Mouse (Mus musculus) testis, postnatal 14 days (tissue): ENCODE results near the gene Polr2e.

Experiments
- DNase-seq: peaks from one replicate; pipeline ENCODE4 v3.0.0; 2021; ENCODE audit warnings: low spot score

The Polr2e gene

GRCm38 (mm10) chr10:80039559-80039979 lies at the start of gene Polr2e:
Gene Polr2e, minus strand, starts transcription at chr10:80039795.
- peak; percentile 96 for DNase-seq

- DNase-seq: no peak
Observed at GRCm38 (mm10) chr10:80089146-80089545, 49.6 kb upstream of the Polr2e start.

- no peak for DNase-seq
Observed at GRCm38 (mm10) chr10:80087483-80087882, 47.9 kb upstream of the Polr2e start.

GRCm38 (mm10) chr10:80086847-80087246 lies 47.3 kb upstream of the Polr2e start:
- no peak for DNase-seq

GRCm38 (mm10) chr10:80084817-80085487 lies 45.4 kb upstream of the Polr2e start:
- no peak for DNase-seq

GRCm38 (mm10) chr10:80081075-80081474 lies 41.5 kb upstream of the Polr2e start:
- no peak for DNase-seq

GRCm38 (mm10) chr10:80080396-80081070 lies 40.9 kb upstream of the Polr2e start:
- no peak for DNase-seq

GRCm38 (mm10) chr10:80078366-80078765 lies 38.8 kb upstream of the Polr2e start:
- no peak for DNase-seq

GRCm38 (mm10) chr10:80077312-80077711 lies 37.7 kb upstream of the Polr2e start:
- no peak for DNase-seq

GRCm38 (mm10) chr10:80076386-80076785 lies 36.8 kb upstream of the Polr2e start:
- DNase-seq: no peak

- DNase-seq: no peak
Observed at GRCm38 (mm10) chr10:80075924-80076323, 36.3 kb upstream of the Polr2e start.

GRCm38 (mm10) chr10:80074813-80075601 lies 35.4 kb upstream of the Polr2e start:
- no peak for DNase-seq

- DNase-seq: no peak
Observed at GRCm38 (mm10) chr10:80072623-80073489, 33.3 kb upstream of the Polr2e start.

GRCm38 (mm10) chr10:80071516-80071900 lies 31.9 kb upstream of the Polr2e start:
- DNase-seq: no peak

GRCm38 (mm10) chr10:80070837-80071515 lies 31.4 kb upstream of the Polr2e start:
- DNase-seq: peak; percentile 70

- DNase-seq: no peak
Observed at GRCm38 (mm10) chr10:80069948-80070450, 30.4 kb upstream of the Polr2e start.

GRCm38 (mm10) chr10:80069251-80069650 lies 29.7 kb upstream of the Polr2e start:
- DNase-seq: no peak

GRCm38 (mm10) chr10:80063877-80064650 lies 24.5 kb upstream of the Polr2e start:
- no peak for DNase-seq

- DNase-seq: no peak
Observed at GRCm38 (mm10) chr10:80063104-80063503, 23.5 kb upstream of the Polr2e start.

- no peak for DNase-seq
Observed at GRCm38 (mm10) chr10:80057683-80058326, 18.2 kb upstream of the Polr2e start.
